Mouse (Mus musculus) embryonic fibroblast, embryonic 13.5 days (primary cell): Measurements from ENCODE around the gene Wdr83.

Source experiments
- CTCF ChIP-seq: IDR thresholded peaks from 2 replicates; pipeline ENCODE4 v1.5.1; 2011; ENCODE audit warnings: mild to moderate bottlenecking, control low read depth, low read length, moderate library complexity, borderline replicate concordance; ENCODE audit not compliant: insufficient read depth
- POLR2A ChIP-seq: IDR thresholded peaks from 2 replicates; pipeline ENCODE4 v1.6.1; 2011; ENCODE audit warnings: low read depth, mild to moderate bottlenecking, control low read depth, low read length, moderate library complexity

GRCm38 (mm10) chr8:85113241-85113640 lies 32.1 kb upstream of the Wdr83 start:
- no peak for TF ChIP-seq CTCF
- no peak for TF ChIP-seq POLR2A
